Mouse (Mus musculus): ENCODE measurements around the gene Mocs2. TPM values are rescaled to one million over a fixed set of nuclear protein-coding genes. Genes with fewer than 3 reads are reported as not detected.

Gene Mocs2
- polyA plus RNA-seq, 1 experiment = 27.6 TPM

DNA sequence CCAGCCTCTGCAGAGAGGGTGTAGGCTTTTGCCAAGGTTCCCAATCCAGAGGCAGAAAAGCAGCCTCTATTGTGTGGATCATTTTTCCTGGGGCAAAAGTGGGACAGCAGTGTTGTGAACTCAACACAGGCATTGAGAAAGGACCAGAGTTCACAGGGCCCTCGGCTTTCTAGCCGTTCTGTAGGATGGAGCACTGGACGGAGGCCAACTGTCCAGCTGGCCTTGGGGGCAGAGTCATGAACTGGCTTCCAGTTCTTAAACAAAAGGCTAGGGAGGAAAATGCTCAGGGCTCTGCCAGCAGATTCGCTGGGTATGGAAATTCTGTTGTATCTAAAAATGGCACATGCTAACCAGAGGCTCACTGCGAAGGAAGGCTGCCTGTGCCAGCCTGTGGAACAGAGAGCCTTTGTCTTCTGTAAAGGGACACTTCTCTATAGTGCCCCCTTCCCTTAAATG, 20.5 kb downstream of the Mocs2 start:
- TF ChIP-seq POLR2A (IDR thresholded peaks at IDR 0.05; ENCODE audit: low read depth, low read length) = no peak
- no peak for TF ChIP-seq CTCF (IDR thresholded peaks at IDR 0.05; ENCODE audit: extremely low read depth, insufficient read length, insufficient replicate concordance, low read depth, low read length)
- Histone ChIP-seq H3K27ac (ENCODE audit: insufficient read depth, low read depth, low read length) (no peak overlapping the region), H3K36me3 (ENCODE audit: control insufficient read depth, insufficient read depth, low read length) (peaks cover 27% of the 10 kb centered on the region), H3K27me3 (ENCODE audit: control insufficient read depth, insufficient read depth, low read length) (no peaks in the 10 kb centered on the region), H3K4me1 (ENCODE audit: control insufficient read depth, insufficient read depth, insufficient read length, low read length) (peaks cover 2% of the 10 kb centered on the region; the same call in 1 of the 2 replicates), H3K4me3 (ENCODE audit: low read depth, low read length) (no peak overlapping the region)
- 38% methylated on average over 5 of the region's 5 CpGs for WGBS

DNA sequence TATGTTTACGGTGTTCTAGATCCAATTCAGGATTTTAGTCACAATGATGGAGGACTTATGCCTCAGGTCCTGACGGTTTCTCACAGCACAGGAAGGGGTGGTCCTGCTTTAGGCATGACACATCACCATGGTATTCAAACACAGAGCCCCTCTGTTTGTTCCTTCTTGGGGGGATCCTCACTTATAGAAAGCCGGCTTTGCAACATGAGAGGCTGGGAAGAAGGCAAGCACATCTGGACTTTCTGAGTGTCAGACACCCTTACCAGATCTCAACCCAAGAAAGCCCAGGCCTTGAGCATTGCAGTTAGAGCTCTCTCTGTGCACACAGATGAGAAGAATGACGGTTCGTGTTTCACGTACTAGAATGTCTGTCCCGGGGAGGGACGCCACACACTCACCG, 21.1 kb downstream of the Mocs2 start:
- WGBS = 92% methylated on average over 9 of the region's 9 CpGs
- TF ChIP-seq POLR2A (IDR thresholded peaks at IDR 0.05; ENCODE audit: low read depth, low read length) = no peak
- no peak for TF ChIP-seq CTCF (IDR thresholded peaks at IDR 0.05; ENCODE audit: extremely low read depth, insufficient read length, insufficient replicate concordance, low read depth, low read length)
- Histone ChIP-seq H3K27ac (ENCODE audit: insufficient read depth, low read depth, low read length) (no peak overlapping the region), H3K36me3 (ENCODE audit: control insufficient read depth, insufficient read depth, low read length) (peaks cover 27% of the 10 kb centered on the region), H3K4me3 (ENCODE audit: low read depth, low read length) (no peak overlapping the region), H3K27me3 (ENCODE audit: control insufficient read depth, insufficient read depth, low read length) (no peaks in the 10 kb centered on the region), H3K4me1 (ENCODE audit: control insufficient read depth, insufficient read depth, insufficient read length, low read length) (peaks cover 2% of the 10 kb centered on the region; the same call in 1 of the 2 replicates)

DNA sequence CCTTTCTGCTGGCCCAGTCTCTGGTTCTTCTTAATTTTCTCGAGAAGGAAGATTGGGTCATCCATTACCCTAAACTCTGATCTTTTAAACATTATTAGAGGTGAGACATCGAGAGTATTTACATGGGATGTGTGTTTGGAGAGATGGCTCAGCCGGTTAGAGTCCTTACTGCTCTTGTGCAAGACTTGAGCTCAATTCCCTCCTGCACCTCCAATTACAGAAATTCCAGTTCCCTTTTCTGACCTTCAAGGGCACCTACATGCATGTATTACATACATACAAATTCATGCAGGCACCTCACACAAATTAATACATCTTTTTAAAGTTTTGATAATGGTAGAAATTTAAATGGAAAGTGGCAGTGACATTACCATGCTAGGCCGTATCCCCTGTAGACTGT, 22.5 kb downstream of the Mocs2 start:
- H3K27ac ChIP-seq (ENCODE audit: insufficient read depth, low read depth, low read length) = no peak overlapping the region
- WGBS = 82% methylated on average over 4 of the region's 4 CpGs
- H3K27me3 ChIP-seq (ENCODE audit: control insufficient read depth, insufficient read depth, low read length) = no peaks in the 10 kb centered on the region
- no peaks in the 10 kb centered on the region for H3K4me1 ChIP-seq (ENCODE audit: control insufficient read depth, insufficient read depth, insufficient read length, low read length)
- H3K36me3 ChIP-seq (ENCODE audit: control insufficient read depth, insufficient read depth, low read length) = peaks cover 21% of the 10 kb centered on the region
- TF ChIP-seq CTCF (IDR thresholded peaks at IDR 0.05; ENCODE audit: extremely low read depth, insufficient read length, insufficient replicate concordance, low read depth, low read length) = no peak
- no peak for TF ChIP-seq POLR2A (IDR thresholded peaks at IDR 0.05; ENCODE audit: low read depth, low read length)
- no peak overlapping the region for H3K4me3 ChIP-seq (ENCODE audit: low read depth, low read length)

DNA sequence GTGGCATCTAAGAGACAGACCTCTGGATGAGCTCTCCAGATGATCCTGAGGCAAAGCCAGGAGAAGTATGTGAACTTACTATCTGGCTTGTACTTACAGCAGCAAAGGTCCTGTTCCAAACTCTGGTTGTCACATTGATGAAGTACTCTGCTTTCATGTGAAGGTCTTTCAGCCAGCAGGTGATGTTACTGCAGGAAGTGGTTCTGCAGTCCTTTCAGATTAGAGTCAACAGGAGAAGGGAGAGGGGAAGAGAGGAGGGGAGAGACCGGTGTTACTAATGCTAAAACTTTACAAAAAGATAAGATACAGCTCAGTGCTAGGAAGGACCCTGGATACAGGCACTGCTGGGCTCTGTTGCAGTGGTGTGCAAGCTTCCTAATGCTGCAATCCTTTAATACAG, 25.3 kb downstream of the Mocs2 start:
- peaks cover 26% of the 10 kb centered on the region for H3K36me3 ChIP-seq (ENCODE audit: control insufficient read depth, insufficient read depth, low read length)
- no peaks in the 10 kb centered on the region for H3K27me3 ChIP-seq (ENCODE audit: control insufficient read depth, insufficient read depth, low read length)
- H3K4me1 ChIP-seq (ENCODE audit: control insufficient read depth, insufficient read depth, insufficient read length, low read length) = no peaks in the 10 kb centered on the region
- WGBS = 17% methylated on average over 1 of the region's 1 CpGs
- no peak overlapping the region for H3K27ac ChIP-seq (ENCODE audit: insufficient read depth, low read depth, low read length)
- TF ChIP-seq CTCF (IDR thresholded peaks at IDR 0.05; ENCODE audit: extremely low read depth, insufficient read length, insufficient replicate concordance, low read depth, low read length) (no peak), POLR2A (IDR thresholded peaks at IDR 0.05; ENCODE audit: low read depth, low read length) (no peak)
- no peak overlapping the region for H3K4me3 ChIP-seq (ENCODE audit: low read depth, low read length)

DNA sequence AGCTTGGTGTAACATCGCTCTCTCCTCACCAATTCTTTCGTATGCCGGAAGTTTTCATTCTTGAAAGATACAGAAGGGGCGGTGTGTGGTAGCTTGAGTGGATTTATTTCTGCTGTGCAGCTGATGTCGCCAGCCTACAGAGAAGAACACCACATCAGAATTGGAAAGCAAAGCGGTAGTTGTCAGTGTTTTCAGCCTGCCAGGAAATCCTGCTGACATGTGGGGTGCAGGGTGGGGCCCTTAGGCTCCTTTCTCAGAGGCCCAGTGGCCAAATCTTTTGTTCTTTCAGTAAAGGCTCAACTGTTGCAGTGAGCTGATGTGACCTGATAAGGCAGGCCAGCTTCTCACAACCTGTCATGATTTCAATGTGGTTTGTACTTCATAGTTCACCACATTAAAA, 27.8 kb downstream of the Mocs2 start:
- no peak for TF ChIP-seq CTCF (IDR thresholded peaks at IDR 0.05; ENCODE audit: extremely low read depth, insufficient read length, insufficient replicate concordance, low read depth, low read length)
- TF ChIP-seq POLR2A (IDR thresholded peaks at IDR 0.05; ENCODE audit: low read depth, low read length) = no peak
- no peaks in the 10 kb centered on the region for H3K27me3 ChIP-seq (ENCODE audit: control insufficient read depth, insufficient read depth, low read length)
- no peak overlapping the region for H3K4me3 ChIP-seq (ENCODE audit: low read depth, low read length)
- no peaks in the 10 kb centered on the region for H3K4me1 ChIP-seq (ENCODE audit: control insufficient read depth, insufficient read depth, insufficient read length, low read length)
- peak overlapping the region; percentile 37; the same call in 1 of the 2 replicates for H3K27ac ChIP-seq (ENCODE audit: insufficient read depth, low read depth, low read length)
- peaks cover 22% of the 10 kb centered on the region for H3K36me3 ChIP-seq (ENCODE audit: control insufficient read depth, insufficient read depth, low read length)
- 83% methylated on average over 6 of the region's 6 CpGs for WGBS

DNA sequence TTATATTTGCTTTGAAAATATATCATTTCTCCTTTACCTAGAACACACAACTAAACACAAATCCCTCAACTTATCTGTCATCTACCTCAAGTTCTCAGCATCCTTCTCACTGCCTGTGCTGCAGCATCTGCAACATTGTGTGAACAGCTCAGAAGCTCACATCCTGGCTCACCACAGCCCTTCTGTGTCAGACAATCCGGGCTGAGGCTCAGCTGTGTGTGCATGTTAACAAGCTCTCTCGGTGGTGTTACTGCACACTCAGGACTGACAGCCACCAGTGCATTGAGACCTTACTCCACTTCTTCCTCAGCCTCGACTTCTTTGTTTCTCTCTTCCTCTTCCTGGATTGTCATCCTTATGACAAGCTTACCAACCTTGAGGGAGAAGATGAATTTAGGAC, 30.9 kb downstream of the Mocs2 start:
- Histone ChIP-seq H3K27ac (ENCODE audit: insufficient read depth, low read depth, low read length) (0 out of 2 replicates have a peak overlapping the region, but pooled peaks have one; percentile 9), H3K4me3 (ENCODE audit: low read depth, low read length) (no peak overlapping the region), H3K36me3 (ENCODE audit: control insufficient read depth, insufficient read depth, low read length) (peaks cover 15% of the 10 kb centered on the region), H3K27me3 (ENCODE audit: control insufficient read depth, insufficient read depth, low read length) (no peaks in the 10 kb centered on the region), H3K4me1 (ENCODE audit: control insufficient read depth, insufficient read depth, insufficient read length, low read length) (peaks cover 5% of the 10 kb centered on the region; the same call in 1 of the 2 replicates)
- TF ChIP-seq CTCF (IDR thresholded peaks at IDR 0.05; ENCODE audit: extremely low read depth, insufficient read length, insufficient replicate concordance, low read depth, low read length) = no peak
- TF ChIP-seq POLR2A (IDR thresholded peaks at IDR 0.05; ENCODE audit: low read depth, low read length) = no peak
- 62% methylated on average over 3 of the region's 3 CpGs for WGBS

DNA sequence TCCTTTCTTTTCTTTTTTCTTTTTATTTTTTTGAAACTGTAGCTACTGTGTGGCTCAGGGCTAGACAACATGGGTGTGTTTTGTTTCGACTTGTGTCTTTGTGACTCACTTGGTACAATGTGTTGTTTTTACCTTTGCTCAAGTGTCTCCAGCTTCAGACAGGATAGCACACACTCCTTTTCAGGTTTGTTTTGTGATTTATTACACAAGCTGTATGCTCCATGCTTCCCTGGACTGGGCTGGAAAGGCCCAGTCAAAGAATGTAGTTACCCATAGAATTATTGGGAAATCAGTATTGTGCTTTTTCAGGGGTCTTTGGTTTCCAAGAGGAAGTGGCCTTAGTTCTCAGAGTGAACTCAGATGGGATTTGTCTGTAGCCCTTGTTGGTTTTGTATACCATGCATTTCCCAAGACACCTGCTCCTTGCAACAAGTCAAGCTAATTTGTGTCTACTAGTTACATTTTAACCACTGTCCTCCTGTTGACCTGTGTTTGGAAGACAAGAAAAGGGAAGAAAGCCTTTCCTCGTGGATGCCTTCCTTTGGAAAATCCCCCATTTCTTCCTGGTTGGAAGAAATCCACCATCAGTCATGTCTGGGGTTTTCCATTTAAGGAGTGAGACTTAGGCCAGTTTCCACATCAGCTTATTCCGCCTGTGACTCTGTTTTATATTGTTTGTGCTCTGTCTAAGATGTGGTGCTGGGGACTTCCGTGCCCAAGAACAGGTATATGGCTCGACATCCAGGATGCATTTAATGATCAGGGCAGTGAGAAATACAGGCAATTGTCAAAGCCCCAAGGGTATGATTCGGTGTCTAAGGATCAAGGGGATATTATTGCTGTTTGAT, 34.5 kb downstream of the Mocs2 start:
- TF ChIP-seq CTCF (IDR thresholded peaks at IDR 0.05; ENCODE audit: extremely low read depth, insufficient read length, insufficient replicate concordance, low read depth, low read length) (no peak), POLR2A (IDR thresholded peaks at IDR 0.05; ENCODE audit: low read depth, low read length) (no peak)

More for the DNA sequence above, 34.5 kb downstream of the Mocs2 start:
- no peak overlapping the region for H3K4me3 ChIP-seq (ENCODE audit: low read depth, low read length)
- 21% methylated on average over 6 of the region's 6 CpGs for WGBS
- peaks cover 9% of the 10 kb centered on the region for H3K36me3 ChIP-seq (ENCODE audit: control insufficient read depth, insufficient read depth, low read length)
- H3K4me1 ChIP-seq (ENCODE audit: control insufficient read depth, insufficient read depth, insufficient read length, low read length) = peaks cover 5% of the 10 kb centered on the region; the same call in 1 of the 2 replicates
- H3K27ac ChIP-seq (ENCODE audit: insufficient read depth, low read depth, low read length) = peak overlapping the region; percentile 91
- no peaks in the 10 kb centered on the region for H3K27me3 ChIP-seq (ENCODE audit: control insufficient read depth, insufficient read depth, low read length)

Measured in small intestine, adult 2 months (tissue).